Mouse (Mus musculus) G1E (cell line): ENCODE measurements around the gene Bace2. TPM values are rescaled to one million over a fixed set of nuclear protein-coding genes. Genes with fewer than 3 reads are reported as not detected.

Experiments
- ATAC-seq: 2 replicates; pipeline ENCODE4 v1.8.0; 2016; ENCODE audit warnings: mild to moderate bottlenecking; ENCODE audit not compliant: insufficient number of reproducible peaks, poor library complexity, low FRiP score, severe bottlenecking; ENCODE audit errors: extremely low read depth
- DNase-seq: peaks from one replicate; pipeline ENCODE4 v3.0.0; 2012; ENCODE audit warnings: low spot score
- H3K27me3 ChIP-seq: 2 replicates; pipeline ENCODE4 v1.6.1; 2012; ENCODE audit warnings: mild to moderate bottlenecking, low read length, inconsistent platforms; ENCODE audit not compliant: insufficient read depth
- H3K36me3 ChIP-seq: replicated peaks from 2 replicates; pipeline ENCODE3; 2012; ENCODE audit warnings: mild to moderate bottlenecking, inconsistent platforms
- H3K4me1 ChIP-seq: 2 replicates; pipeline ENCODE4 v1.6.1; 2012; ENCODE audit warnings: low read depth, low read length, inconsistent platforms, mixed read lengths; ENCODE audit not compliant: insufficient read depth
- H3K4me3 ChIP-seq: 2 replicates; pipeline ENCODE4 v1.5.1; 2012; ENCODE audit warnings: low read depth, mild to moderate bottlenecking, inconsistent platforms, low read length, moderate library complexity, mixed read lengths
- H3K9me3 ChIP-seq: replicated peaks from 2 replicates; pipeline ENCODE4 v1.6.1; 2012; ENCODE audit warnings: inconsistent platforms
- CTCF ChIP-seq: IDR thresholded peaks from 2 replicates; pipeline ENCODE4 v1.5.1; 2012; ENCODE audit warnings: low read depth, low read length, inconsistent platforms, mixed read lengths
- GATA1 ChIP-seq: IDR thresholded peaks from 2 replicates; pipeline ENCODE4 v1.6.1; 2012; ENCODE audit warnings: borderline replicate concordance, low read length, inconsistent platforms, mixed read lengths
- GATA2 ChIP-seq: IDR thresholded peaks from 2 replicates; pipeline ENCODE4 v1.6.1; 2012; ENCODE audit warnings: low read depth, low read length, inconsistent platforms, borderline replicate concordance
- POLR2AphosphoS5 ChIP-seq: IDR thresholded peaks from 2 replicates; pipeline ENCODE4 v1.6.1; 2012; ENCODE audit warnings: low read depth, low read length, inconsistent platforms; ENCODE audit not compliant: insufficient replicate concordance
- TAL1 ChIP-seq: conservative IDR thresholded peaks from 2 replicates; pipeline ENCODE4 v1.6.1; 2012; ENCODE audit warnings: low read depth, low read length, inconsistent platforms, mixed read lengths
- polyA plus RNA-seq: library from polyadenylated mRNA; stranded (reverse); fragments of >175 nt; gene quantifications from 2 replicates; pipeline ENCODE4 v1.2.3, GENCODE M21; 2012
- total RNA-seq, 2 experiments: library from RNA; stranded (forward) in 1 of 2; stranded (reverse) in 1 of 2; fragments of 200-1000 nt in 1 of 2; fragments of >200 nt in 1 of 2; fragmentation: Nextera tagmentation in 1 of 2; gene quantifications; 2 replicates each; pipeline ENCODE4 v1.2.3; 2014 to 2017

Gene Bace2
- not detected in 2 replicates for total RNA-seq (2014; fragmentation: Nextera tagmentation)
- 0.12 and 0.27 TPM in 2 replicates for total RNA-seq (2017)
- polyA plus RNA-seq: not detected in 2 replicates

DNA sequence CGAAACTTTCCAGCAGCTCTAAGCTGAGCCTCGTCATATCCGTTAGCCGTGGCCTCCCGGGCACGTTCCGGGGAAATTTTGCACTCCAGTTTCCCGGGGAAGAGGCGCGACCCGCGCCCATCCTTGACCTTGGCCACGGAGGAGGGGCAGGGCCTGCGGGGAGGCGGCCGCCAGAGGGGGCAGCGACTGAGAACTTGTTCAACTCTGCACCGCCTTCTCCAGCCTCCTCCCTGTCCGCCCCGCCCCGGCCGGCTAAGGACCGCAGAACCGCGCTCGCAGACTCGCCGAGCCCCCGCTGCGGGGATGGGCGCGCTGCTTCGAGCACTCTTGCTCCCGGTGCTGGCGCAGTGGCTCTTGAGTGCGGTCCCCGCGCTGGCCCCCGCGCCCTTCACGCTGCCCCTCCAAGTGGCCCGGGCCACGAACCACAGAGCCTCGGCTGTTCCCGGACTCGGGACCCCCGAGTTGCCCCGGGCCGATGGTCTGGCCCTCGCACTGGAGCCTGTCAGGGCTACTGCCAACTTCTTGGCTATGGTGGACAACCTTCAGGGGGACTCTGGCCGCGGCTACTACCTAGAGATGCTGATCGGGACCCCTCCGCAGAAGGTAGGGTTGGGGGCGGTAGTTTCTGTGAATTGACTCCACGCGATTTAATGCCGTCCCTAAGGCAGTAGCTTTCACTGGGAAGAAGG, at the start of gene Bace2:
TSS of gene Bace2 (plus strand) at position 244 of the 689 bp plus-strand sequence.
- ATAC-seq: no peak
- H3K4me3 ChIP-seq: no peak within 1 kb of the TSS
- DNase-seq: no peak

DNA sequence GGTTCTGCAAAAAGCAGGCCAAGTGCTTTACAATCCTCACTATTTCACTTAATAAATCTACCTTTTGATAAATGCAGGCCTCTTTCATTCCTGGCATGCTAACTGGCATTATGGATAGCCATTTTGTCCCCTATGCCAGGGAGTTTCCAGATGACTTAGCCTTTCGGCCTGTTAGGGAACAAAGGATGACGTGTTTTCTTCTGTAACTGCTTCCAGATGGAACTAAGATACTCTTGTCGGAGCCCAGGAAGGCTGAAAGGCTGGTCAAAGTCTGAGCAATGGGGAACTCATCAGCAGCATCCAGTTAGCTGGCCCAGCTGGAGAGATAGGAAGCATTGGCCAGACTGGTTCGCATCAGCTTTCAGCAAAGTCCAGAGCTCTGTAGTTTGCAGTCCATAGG, 48.9 kb upstream of the Bace2 start:
- ATAC-seq (no peak), DNase-seq (no peak)
- Histone ChIP-seq H3K4me3 (no peak overlapping the region), H3K27me3 (no peaks in the 10 kb centered on the region), H3K36me3 (no peaks in the 10 kb centered on the region), H3K9me3 (no peaks in the 10 kb centered on the region), H3K4me1 (no peaks in the 10 kb centered on the region)
- TF ChIP-seq GATA2: no peak
- TF ChIP-seq POLR2AphosphoS5: no peak

More for the DNA sequence above, at the start of gene Bace2:
- Histone ChIP-seq H3K9me3 (no peaks in the 10 kb centered on the region), H3K4me1 (no peaks in the 10 kb centered on the region), H3K27me3 (no peaks in the 10 kb centered on the region), H3K36me3 (no peaks in the 10 kb centered on the region)
- TF ChIP-seq GATA2 (no peak), GATA1 (no peak), POLR2AphosphoS5 (no peak), CTCF (no peak), TAL1 (no peak)

DNA sequence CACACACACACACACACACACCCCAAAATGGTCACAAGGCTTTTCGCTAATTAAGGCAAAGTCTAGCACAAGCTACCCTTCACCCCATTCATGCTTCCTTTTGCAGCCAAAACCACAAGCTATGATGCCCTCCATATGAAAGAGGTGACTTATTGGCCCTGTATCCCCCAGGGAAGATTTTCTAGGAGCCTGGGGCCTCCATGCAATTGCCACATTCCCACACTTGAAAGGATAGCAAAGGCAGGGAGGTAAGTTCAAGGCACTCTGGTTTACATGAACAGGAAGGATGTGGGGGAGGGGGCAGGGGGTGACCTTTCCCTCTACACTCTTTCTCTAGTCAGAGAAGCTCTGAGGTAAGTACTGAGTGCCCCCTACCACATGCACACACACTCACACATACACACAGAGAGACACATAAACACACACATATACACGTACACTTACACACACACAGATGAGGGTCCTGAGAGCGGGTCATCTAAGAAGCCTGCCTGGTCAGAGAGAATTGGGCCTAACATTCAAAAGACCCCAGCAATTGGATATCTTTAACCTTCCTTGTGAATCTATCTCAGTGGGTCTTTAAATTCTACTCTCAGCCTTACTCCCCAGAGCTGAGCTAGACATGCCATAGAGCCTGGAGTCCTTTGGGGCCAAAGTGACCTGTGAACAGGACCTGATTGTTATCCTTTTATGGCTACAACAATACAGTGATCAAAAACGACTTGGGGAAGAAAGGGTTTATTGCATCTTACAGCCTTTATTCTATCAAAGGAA, 46.6 kb upstream of the Bace2 start:
- no peak for ATAC-seq
- no peak for DNase-seq
- Histone ChIP-seq H3K36me3 (no peaks in the 10 kb centered on the region), H3K9me3 (no peaks in the 10 kb centered on the region), H3K4me3 (no peak overlapping the region), H3K27me3 (no peaks in the 10 kb centered on the region), H3K4me1 (no peaks in the 10 kb centered on the region)
- TF ChIP-seq GATA2 (no peak), POLR2AphosphoS5 (no peak), TAL1 (no peak), GATA1 (no peak), CTCF (no peak)

DNA sequence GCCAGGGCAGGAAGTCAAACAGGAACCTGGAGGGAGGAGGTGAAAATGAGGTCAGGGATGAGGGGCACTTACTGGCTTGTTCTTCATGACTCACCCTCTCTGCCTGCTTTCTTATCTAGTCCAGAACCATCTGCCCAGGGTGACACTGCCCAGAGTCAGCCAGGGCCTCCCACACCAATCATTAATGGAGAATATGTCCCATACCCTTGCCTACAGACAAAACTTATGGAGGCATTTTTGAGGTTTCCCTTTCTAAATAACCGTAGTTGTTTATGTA, 46.0 kb upstream of the Bace2 start:
- Histone ChIP-seq H3K36me3 (no peaks in the 10 kb centered on the region), H3K9me3 (no peaks in the 10 kb centered on the region), H3K27me3 (no peaks in the 10 kb centered on the region), H3K4me1 (no peaks in the 10 kb centered on the region), H3K4me3 (no peak overlapping the region)
- peak; percentile 70 for ATAC-seq
- TF ChIP-seq GATA1 (no peak), TAL1 (no peak), POLR2AphosphoS5 (no peak), CTCF (no peak), GATA2 (no peak)
- DNase-seq: no peak

DNA sequence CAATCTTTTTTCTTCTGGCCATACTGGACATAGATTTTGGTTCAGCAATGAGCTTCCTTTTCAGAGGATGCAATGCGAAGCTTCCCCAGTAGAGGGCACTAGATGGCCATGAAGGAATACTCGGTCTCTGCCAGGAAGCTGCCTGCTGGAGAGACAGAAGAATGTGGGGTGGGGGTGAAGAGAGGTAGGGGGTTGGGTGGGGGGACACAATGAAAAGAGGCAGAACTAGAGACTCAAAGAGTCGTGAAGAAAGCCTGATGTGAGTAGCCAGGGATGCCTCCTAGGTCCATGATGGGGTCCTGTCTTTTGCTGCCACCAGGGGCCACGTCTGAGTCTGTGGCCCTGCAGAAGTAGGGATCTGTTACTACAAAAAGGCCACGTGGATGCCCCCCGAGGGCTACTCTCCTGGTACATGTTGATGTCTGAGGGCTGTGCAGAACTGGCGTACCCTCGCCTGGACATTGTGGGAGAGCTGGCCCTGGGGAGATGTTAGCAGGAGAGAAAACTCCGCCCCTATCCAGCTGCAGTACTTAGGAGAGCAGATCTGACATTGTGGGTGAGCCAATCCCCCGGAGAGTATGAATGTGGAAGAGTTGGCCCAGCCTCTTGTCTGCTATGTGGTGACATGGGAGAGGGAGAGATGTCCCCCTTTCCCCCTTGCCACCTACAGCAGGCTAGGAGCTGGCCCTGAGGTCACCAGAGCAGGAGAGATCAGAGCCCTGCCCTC, 43.4 kb upstream of the Bace2 start:
- H3K36me3 ChIP-seq: no peaks in the 10 kb centered on the region
- DNase-seq (peak; percentile 8), ATAC-seq (no peak)
- no peaks in the 10 kb centered on the region for H3K9me3 ChIP-seq
- no peak overlapping the region for H3K4me3 ChIP-seq
- no peaks in the 10 kb centered on the region for H3K4me1 ChIP-seq
- H3K27me3 ChIP-seq: no peaks in the 10 kb centered on the region
- TF ChIP-seq CTCF (peak; percentile 31; the same call in 1 of the 2 replicates), GATA1 (no peak)

DNA sequence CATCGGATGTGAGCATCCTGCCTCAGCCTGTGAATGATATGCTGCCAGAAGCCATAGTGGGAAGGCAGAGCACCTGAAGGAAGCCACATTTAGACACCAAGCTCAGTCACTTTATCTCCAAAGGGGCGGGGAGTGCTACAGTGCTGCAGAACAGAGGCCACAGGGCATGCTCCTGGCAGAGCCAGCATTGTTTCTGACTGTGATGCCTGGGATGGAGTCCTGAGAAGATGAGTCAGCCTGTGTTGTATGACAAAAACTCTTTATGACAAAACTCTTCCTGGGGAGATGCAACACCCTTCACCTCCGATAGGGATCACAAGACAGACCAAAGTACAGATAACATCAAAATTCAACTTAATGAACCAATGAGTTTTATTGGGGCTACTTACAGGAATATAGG, 35.0 kb upstream of the Bace2 start:
- ATAC-seq: no peak
- TF ChIP-seq CTCF: no peak
- no peak for TF ChIP-seq GATA2
- no peak for TF ChIP-seq TAL1
- no peak for TF ChIP-seq GATA1
- no peak for TF ChIP-seq POLR2AphosphoS5

More for the DNA sequence above, 35.0 kb upstream of the Bace2 start:
- no peaks in the 10 kb centered on the region for H3K36me3 ChIP-seq
- H3K9me3 ChIP-seq: no peaks in the 10 kb centered on the region
- no peak overlapping the region for H3K4me3 ChIP-seq
- H3K4me1 ChIP-seq: no peaks in the 10 kb centered on the region
- H3K27me3 ChIP-seq: no peaks in the 10 kb centered on the region
- DNase-seq: no peak
